ENCODE assay signal across 16 mouse cellular contexts in the genomic region with DNA sequence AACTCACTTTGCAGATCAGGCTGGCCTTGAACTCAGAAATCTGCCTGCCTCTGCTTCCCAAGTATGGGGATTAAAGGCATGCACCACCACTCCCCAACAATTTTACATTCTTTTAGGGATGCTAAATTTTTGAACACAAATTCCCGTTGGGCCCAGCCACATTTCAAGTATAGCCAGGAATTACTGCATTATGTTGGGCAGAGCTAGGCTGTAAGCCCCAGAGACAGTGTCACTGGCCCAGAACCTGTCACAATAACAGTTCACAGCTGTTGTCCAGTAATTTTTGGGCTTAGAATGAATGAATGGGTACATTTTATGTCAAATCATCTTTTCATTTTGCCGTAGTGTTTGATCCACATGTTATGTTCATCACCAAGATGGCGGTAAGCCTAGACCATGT.
"Had no signal": no experiment of that assay in that cellular context is flagged by ENCODE, and none has a peak within 500 bp of the region (broad histone marks: within the 10 kb centered on the region; RNA-seq: fewer than 3 reads in every experiment).

No protein-coding gene starts in this region.

- H3K4me2 ChIP-seq: limb, embryonic 12.5 days; limb, embryonic 15.5 days; lung, embryonic 15.5 days; midbrain, embryonic 11.5 days had no signal

- H3K27me3 ChIP-seq: limb, embryonic 12.5 days; limb, embryonic 15.5 days; lung, embryonic 15.5 days; megakaryocyte, embryonic 14.5 days had no signal

- H3K27ac ChIP-seq: limb, embryonic 12.5 days; limb, embryonic 15.5 days; lung, embryonic 15.5 days had no signal

- H3K9me3 ChIP-seq: limb, embryonic 12.5 days; limb, embryonic 15.5 days; lung, embryonic 15.5 days; megakaryocyte, embryonic 14.5 days had no signal

- H3K4me3 ChIP-seq: limb, embryonic 12.5 days; limb, embryonic 15.5 days; lung, embryonic 15.5 days; megakaryocyte, embryonic 14.5 days had no signal

- H3K9ac ChIP-seq: limb, embryonic 12.5 days; limb, embryonic 15.5 days; lung, embryonic 15.5 days had no signal

- DNase-seq: kidney, adult 18-20 months; kidney, adult 9 months; kidney, postnatal 14 days; kidney, postnatal 4 days; left cerebral cortex, postnatal 4 days; lung, adult 18-20 months; lung, postnatal 10 days; lung, postnatal 36 days; midbrain, embryonic 14.5 days; thymus, adult 18-20 months; thymus, postnatal 36 days had no signal
